Mouse (Mus musculus): ENCODE measurements around the gene Gm47969.

The Gm47969 gene

DNA sequence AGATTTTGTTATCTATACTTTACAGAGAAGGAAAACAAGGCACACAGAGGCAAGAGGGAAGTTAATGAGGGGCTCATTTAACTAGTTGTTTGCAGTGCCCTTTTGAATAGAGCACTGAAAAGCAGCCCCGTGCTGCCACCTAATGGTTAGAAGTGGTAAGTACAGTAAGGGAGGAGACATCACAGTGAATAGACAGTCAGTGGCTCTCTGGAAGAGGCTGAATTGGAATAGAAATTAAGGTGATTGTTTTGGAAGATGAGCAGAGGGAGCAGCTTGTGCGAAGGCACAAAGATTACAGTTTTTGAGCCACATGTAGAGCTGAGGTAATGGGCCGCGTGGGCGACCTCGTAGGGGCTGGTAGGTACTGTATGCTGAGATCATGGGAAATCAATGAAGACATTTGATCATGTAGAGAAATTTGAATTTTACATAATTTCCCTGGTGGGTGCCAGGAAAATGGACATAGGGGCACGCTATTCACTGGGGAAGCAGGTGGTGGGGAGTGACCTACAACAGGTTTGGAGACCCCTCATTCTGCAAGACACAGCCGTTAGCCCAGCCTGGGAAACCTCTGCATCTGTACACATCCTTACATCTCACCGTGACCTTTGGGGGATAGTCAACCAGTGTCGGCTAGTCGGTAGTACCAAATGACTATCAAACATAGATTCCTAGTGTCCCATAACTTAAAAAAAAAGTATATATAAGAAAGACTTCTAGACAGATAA lies 31.6 kb downstream of the Gm47969 start:
- CTCF ChIA-PET, result interaction anchor here (0.5 kb wide), 1 partner anchor 222 kb away, joined by 7 read pairs; no protein-coding TSS in a partner anchor

DNA sequence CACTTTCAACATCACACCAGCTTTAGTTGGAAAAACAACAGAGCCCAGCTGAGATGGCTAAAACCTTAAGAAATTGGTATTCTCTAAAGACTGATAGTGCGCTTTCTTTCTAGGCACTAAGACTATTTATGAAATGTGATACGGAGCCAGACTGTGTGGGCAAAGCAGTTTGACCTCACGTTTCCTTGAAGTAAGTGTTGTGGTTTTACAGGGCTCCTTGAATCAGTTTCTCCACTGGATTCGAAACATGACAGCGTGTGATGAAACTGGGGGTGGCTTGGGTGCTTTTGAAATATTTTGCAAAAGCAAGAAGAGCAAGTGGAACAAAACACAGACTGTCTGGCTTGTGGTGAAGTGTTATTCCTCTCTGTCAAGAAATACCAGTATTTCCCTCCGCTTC lies 32.3 kb downstream of the Gm47969 start:
- CTCF ChIA-PET, result interaction anchor here (0.5 kb wide), 1 partner anchor 222 kb away, joined by 7 read pairs; no protein-coding TSS in a partner anchor

DNA sequence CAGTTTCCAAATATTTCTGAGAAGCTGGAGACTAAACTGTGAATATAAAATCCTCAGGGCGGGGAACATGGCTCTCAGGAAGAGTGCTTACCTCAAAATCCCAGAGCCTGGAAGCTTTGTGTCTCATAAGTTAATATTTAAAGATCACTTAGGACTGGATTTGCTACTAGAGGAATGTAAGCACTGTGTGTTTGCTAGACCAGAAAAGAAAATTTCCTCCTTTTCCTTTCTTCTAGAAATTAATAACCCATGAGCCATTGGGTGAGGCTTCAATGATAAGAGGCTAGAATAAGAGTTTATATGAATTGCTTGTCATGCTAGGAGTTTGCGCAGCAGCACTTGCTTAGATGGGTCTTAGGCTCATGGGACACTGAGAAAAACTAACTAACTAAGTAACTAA lies 40.1 kb downstream of the Gm47969 start:
- CTCF ChIA-PET, result no interaction called here

DNA sequence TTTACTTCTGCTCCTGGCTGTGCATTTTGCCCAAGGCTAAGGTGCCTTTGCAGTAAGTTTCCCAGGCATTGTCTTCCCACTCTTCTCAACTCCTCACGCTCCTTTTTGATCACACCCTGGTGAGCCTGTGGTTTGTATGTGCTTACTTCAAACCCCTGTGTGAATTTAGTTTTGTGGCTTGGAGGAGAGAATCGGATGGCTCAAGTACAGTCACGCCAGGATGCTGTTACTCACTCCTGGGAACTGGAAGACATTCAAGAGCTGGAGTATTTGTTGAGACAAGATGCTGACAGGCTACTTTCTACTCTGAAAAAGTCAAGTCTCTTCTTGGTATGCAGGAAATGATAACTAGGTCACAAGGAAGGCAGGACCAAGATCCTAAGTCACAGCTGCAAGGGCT lies 46.5 kb downstream of the Gm47969 start:
- CTCF ChIA-PET, result no interaction called here
